Mouse (Mus musculus): ENCODE data around the gene Stk11.

Gene Stk11

DNA sequence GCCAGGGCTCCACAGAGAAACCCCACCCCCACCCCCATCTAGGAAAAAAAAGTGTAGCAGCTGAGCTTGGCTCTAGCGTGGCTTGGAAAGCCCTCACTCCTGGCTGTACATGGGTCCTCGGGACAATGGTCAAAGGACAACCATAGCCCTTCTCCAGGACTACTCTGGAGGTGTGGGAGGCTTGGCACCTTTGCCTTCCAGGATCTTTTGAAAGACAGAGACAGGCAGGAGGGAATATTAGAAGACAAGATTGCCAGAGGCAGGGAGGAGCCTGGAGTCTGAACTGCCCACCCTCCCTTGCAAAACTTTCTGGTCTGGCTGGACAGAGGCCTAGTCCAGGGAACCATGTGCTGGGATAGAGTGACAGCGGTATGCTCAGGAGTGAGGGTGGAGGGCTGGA is 20.9 kb upstream of the Stk11 start:
- DNase-seq (ENCODE audit: low read depth, low spot score): no peak

DNA sequence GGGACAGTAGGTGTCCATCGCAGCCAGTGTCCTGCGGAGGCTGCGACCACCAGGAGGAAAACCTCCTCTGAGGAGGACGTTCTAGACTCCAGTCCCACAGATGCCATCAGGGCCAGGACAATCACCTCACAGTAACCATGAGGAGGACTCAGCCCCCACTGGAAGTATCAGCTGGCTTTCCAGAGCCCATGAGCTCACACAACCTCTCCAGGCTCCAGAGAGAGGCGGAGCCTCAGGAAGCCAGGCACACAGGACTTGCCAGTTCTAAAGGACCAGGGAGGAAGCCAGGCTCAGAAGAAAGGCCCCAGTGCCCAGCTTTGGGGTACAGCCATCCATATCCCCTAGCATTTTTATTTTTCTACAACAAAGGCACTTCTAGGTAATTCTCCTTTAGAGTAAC is 20.1 kb upstream of the Stk11 start:
- no peak for DNase-seq (ENCODE audit: low read depth, low spot score)

DNA sequence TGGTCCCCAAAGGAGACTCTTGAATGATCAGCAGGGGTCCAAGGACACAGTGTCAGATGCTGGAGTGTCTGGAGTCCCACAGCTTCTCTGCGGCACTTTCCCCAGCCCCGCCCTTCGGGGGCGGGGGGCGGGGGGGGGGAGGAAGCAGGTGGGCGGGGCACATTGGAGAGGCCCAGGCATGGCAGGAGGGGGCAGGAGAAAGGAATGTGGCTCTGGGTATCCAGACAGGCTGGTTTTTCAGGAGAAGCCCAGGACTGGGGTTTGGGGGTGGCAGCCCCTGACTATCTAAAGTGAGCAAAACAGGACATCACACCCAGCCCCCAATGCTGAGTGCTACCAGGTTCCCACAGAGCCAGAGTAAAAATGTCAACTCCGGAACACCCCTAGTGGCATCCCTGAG is 18.3 kb upstream of the Stk11 start:
- no peak for DNase-seq (ENCODE audit: low read depth, low spot score)

DNA sequence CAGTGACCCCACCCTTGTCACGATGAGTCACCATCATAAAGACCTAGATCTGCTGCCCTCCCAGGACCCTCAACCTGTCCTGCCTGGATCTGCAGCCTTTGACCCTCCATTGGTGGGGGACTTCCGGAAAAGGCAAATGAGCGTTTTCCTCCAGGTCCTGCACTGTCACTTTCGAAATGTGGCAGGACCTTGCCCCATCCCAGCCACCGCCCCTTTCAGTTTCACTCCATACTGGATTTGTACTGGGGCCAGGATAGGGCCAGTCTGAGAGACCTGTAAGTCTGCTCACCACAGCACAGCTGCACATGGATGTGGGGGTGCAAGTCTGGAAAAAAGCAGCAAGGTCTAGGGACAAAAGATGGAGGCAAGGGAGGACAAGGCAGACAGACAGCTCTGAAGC is 17.0 kb upstream of the Stk11 start:
- DNase-seq (ENCODE audit: low read depth, low spot score): no peak

DNA sequence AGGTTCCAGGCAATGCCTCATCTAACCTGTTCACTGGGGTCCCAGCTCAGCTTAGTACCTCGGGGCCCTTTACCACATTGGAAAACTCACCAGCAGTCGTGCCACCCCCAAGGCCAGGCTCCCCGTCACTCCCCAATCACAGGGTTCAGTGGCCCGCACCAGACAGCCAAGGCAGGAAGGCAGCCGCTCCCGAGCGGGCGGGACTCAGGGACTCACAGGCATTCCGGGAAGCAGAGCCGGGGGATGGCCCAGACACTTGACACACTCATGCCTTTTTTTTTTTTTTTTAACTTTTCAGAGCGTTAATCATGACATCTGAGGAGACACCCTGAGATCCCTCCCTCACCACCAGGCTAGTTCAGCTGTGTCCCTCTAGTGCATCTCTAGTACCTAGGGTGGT is 14.6 kb upstream of the Stk11 start:
- DNase-seq (ENCODE audit: low read depth, low spot score): no peak

DNA sequence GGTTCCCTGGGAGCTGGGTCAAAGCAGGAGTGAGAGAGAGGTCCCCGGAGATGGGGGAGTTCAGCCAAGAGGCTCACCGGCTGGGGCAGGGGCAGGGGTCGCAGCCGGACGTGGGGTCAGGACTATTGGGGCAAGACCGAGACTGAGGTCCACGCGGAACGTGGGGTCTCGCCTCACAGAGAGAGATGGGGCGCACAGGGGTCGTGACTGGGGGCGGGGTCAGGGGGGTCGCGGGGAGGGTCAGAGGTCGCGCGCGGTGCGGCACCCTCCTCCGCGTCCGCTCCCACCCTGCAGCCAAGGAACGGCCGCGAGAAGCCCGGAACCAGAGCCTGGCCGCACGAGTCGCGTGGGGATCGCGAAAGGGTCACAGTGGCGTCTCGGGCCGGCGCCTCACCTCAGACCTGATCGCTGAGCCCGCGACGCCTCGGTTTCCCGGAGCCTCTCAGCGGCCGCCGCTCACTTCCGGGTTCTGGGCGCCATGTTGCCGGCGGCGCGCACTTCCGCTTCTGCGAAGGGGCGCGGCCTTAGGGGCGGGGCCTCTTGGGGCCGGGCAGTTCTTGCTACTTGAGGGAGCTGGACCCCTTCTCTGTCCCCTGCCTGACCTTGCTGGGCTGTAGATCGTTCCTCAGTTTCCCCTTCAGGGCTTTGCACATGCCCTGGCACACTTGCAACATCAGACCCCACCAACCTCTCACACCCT is 13.2 kb upstream of the Stk11 start:
- peak; percentile 65 for DNase-seq (ENCODE audit: low read depth, low spot score)

DNA sequence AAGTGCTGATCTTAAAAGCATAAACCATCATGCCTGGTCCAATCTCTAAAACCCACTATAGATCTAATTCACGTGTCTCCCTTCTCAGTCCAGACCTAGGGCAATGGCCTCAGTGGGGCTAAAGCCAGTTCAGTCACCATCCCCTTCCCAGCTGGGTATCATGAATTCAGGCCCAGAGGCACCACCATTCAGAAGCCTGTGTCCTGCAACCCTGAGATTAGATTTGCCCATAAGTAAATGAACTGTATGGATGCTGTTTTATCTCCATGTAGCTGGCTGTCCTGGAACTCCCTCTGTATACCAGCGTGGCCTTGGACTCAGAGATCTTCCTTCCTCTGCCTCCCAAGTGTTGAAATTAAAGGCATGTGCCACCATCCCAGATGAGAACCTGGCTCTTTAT is 12.6 kb upstream of the Stk11 start:
- DNase-seq (ENCODE audit: low read depth, low spot score): no peak

DNA sequence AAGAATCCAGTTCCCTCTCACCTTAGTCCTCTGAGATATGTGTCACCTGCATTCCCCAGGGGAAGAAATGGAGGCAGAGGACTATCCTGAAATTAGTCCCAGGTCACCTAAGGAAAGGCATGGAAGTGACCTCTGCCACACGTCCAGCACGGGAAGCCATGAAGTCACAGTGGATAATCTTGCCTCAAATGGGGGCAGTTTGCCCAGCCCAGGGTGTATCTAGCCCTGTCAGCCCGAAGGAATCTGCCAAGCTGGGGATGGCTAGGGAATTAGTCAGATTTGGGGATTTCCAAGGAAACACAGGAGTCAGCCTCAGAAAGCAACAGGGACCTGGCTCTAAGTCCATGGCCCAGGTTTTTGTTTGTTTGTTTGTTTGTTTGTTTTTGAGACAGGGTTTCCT is 11.4 kb upstream of the Stk11 start:
- DNase-seq (ENCODE audit: low read depth, low spot score): no peak

DNA sequence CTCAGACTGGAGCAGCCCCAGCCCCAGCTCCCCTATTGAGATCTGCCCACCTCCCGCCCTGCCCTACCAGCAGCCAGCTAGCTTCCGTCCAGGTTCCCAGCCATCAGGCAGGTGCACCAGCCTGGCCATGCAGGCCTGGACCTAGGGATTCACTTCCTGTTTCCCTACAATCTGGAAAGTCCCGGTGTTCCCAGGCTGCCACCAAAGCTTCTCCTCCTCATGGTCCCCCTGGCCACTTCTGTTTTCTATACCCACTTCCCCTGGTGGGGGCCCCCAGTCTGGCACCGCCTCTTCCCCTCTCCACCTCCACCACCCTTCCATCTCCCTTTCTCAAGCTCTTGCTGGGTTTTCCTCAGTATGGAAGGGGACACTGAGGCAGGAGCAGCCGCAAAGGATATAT is 10.1 kb upstream of the Stk11 start, which contains the start of gene Sbno2:
Sbno2 (minus strand) TSS at position 112 of the 400 bp plus-strand sequence.
- no peak for DNase-seq (ENCODE audit: low read depth, low spot score)

DNA sequence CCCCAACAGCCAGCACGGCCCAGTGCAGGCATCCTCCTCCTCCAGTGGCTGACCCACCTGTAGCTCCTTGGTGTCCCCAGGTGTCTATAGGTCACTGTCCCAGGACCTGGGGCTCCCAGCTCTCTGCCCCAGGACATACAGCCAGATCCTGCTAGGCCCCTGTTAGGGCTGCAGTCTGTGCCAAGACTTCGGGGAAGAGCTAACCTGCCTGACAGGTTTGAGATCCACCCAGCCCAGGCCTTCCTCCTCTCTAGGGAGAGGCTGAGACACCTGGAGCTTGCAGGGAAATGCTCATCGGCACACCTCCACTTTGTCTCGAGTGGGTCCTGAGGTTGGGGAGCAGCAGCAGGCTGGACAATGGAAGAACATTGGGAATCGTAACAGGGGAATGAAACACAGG is 9.7 kb upstream of the Stk11 start:
- DNase-seq (ENCODE audit: low read depth, low spot score): no peak

DNA sequence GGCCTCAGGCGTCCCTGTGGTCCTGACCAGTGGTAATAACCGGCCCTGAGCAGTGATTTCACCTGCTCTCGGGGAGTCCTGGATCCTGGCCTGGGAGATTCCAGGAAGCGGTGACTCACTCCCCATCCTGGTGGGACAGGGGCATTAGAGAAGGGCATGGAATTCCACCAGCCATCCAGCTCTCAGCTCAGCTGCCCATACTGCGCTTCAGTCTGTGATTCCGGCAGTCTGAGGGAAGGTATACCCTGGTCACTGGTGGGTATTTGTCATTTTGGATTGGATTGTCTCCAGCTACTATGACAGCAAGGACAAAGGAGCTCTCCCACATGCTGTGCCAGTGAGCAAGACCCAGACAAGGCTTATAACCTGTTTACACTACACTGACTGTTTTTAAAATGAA is 7.9 kb upstream of the Stk11 start:
- DNase-seq (ENCODE audit: low read depth, low spot score): no peak

DNA sequence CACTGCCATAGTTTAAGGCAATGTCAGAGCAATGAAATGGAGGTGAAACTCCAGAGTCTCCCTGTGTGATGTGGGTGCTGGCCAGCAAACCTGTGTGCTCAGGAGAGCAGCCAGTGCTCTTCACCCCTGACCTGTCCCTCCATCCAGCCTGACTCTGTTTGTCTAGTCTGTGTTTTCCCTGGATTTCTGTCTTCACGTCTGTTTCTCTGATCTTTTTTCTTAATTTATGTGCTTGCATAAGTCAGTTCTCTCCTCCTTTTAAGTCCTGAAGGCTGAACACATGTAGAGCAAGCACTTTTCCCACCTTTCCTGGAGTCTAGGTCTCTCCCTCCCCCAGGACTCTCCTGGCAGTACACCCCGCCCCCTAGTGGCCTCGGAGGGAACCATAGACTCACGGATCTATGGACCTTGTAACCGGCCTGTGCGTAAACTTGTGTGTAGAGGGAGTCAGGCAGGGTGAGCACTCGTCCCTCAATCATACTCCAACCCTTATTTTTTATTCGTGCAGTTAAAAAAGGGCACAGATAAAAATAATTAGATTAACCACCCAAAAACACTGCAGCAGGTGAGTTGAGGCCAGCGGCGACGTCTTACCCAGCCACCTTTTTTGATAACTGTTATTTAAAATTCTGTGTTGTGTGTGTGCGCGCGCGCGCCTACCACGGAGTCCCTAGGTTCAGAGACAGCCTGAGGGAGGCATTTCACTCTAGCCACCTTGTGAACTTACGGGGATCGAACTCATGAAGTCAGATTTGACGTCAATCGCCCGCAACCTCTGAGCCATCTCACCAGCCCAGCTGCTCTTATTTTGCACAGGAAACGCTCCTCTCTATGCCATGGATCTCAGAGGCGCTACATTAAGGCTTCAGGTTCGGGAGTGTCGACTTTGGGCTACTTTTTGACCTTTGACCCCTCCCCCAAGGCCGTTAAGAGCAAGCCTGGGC is 990 bp upstream of the Stk11 start:
- peak; percentile 85 for DNase-seq (ENCODE audit: low read depth, low spot score)

DNA sequence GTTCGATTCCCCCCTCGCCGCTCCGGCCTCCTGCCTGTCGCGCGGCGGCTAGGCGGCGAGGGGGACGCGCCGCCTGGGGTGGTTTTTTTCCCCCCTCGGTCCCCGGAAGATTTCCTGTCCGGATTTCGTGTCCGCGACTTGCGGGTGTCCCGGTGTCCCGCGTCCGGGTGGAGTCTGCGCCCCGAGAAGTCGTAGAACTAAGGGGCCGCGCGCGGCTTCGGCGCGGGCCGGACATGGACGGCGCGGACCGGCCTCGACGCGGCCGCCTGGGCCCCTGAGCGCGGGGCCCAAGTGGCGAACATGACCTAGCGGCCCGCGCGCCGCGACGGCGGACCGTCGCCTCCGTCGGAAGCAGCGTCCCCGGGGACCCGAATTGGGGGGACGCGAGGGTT is 337 bp downstream of the Stk11 start:
- no peak for DNase-seq (ENCODE audit: low read depth, low spot score)

DNA sequence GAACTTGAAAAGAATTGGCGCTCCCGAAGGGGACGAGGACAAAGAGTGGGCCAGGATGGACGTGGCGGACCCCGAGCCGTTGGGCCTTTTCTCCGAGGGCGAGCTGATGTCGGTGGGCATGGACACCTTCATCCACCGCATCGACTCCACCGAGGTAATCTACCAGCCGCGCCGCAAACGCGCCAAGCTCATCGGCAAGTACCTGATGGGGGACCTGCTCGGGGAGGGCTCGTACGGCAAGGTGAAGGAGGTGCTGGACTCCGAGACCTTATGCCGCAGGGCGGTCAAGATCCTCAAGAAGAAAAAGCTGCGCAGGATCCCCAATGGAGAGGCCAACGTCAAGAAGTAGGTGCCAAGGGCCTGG is 942 bp downstream of the Stk11 start:
- DNase-seq (ENCODE audit: low read depth, low spot score): no peak

DNA sequence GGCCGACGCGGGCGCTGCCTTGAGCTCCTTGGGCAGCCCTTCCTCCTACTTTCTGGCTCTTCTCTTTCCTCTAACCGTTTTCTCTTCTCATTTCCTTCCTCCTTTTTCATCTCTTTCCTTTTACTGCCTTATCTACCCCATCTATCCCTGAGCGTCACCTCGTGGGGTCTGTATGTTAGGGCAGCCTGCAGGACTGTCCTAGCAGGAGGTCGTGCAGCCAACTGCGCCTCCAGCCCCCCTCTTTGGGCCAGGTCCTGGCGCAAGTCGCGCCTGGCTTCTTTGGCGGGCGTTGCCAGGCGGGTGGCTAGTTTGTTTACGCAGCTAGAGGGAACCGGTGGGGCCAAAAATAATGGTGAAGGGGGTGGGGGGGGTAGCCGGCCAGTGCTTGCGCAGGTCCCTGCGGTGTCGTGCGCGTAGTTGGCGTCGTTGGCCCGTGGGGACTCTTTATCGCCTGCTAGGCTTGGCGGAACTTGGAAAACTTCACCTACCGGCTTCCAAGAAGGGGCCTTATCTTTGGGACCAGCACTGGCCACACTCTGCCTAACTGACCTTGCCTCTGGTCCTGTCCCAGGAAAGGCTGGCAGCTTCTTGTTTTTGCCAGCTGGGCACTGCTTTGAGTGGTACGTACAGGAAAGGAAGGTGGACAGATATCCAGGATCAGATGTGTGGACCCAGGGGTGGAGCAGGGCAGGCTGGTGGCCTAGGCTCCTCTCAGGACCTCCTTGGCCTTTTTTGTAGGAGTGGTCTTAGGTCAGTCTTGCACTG is 1.5 kb downstream of the Stk11 start:
- no peak for DNase-seq (ENCODE audit: low read depth, low spot score)

DNA sequence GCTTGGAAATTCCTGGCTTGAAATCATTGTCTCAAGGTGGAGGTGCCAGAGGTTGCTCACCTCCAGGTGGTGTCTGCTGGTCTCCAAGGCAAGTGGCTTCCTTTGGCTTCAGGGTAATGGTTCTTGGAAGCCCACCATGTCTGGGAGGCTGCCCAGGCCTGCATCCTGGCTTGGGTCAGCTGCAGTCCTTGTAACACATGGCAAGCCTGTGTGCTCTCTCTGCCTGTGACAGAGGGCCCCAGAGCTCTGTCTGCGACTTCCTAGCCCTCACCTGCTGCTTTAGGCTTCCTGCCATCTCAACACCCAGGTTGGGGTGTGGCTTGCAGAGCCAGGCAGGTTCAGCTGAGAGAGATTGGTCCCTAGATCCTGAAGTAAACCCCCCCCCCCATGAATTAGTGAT is 2.1 kb downstream of the Stk11 start:
- DNase-seq (ENCODE audit: low read depth, low spot score): no peak

DNA sequence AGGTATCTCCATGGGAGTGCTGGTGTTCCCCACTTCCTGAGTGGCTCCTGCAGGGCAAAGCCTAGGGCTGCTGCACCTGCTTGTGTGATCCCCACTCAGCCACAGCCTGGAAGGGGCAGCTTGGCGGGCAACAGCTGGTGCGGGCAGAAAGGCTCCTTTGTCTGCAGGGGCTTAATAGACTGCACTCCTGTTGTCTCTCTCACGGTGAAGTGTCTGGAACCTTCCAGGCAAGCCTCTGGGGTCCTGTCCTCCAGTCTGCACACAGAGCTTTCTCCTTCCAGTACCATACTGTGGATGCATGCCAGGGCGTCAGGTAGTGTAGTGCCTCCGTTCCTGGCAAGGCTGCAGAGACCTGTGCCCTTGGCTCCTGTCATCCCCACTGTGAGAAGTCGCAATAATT is 2.9 kb downstream of the Stk11 start:
- no peak for DNase-seq (ENCODE audit: low read depth, low spot score)

DNA sequence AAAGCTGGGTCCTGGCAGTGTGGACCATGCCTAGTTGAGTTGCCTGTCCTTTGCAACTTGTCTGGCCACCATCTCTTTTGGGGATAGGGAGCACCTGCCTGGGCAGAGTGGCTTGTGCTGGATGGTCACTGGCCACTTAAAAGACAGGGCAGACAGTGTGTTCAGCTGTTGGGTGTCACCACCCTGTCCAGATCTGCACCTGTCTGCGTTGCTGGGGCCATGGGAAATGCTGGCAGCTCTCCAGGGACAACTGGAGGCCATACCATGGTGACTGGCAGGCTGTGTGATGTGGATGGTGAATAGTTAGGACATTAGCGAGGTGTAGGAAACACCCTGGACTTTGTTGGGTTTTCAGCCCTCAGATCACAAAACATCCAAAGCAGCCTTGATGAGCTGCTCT is 4.5 kb downstream of the Stk11 start:
- no peak for DNase-seq (ENCODE audit: low read depth, low spot score)

DNA sequence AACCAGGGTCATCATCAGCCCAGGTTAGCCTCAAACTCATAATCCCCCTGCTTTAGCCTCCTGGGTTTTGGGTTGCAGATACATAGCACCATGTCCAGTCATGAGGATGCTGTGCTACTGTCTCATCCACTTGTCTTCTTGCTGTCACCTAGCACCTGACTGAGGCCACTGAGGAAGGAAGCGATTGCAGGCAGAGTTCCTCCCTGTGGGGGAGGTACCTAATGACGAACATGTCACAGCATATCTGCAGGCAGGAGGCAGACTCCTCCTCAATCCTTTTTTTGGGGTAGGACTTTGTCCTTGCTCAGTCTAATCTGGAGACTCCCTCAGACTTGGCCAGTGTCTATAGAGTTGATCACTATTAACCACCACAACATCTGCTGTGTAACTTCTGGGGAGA is 6.0 kb downstream of the Stk11 start:
- no peak for DNase-seq (ENCODE audit: low read depth, low spot score)

DNA sequence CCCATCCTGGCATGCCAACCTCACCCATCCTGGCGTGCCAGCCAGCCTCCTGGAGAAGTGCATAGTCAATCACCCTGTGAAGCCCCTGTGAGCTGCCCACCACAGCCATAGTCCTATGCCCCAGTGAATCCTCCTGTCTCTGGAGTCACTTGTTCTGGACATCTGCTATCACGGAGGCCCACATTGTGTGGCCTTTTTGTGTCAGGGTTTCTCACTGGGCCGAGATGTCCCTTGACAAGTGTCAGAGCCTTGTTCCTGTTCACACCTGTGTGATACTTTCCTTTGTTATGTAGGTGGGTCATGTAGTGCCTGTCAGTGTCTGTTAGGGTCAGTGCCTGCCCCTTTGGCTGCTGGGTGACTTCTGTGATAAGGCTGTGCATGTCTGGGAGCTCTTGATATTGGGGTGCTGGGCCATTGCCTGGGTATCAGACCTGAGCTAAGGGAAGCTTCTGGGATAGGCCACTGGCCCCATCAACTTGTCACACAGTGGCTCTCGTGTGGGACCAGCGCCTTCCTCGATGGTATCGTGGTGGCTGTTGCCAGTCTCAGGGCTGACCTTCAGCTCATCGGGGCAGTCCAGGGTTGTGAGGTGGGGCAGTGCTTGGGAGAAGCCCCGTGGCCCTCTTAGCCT is 8.4 kb downstream of the Stk11 start:
- DNase-seq (ENCODE audit: low read depth, low spot score): no peak

DNA sequence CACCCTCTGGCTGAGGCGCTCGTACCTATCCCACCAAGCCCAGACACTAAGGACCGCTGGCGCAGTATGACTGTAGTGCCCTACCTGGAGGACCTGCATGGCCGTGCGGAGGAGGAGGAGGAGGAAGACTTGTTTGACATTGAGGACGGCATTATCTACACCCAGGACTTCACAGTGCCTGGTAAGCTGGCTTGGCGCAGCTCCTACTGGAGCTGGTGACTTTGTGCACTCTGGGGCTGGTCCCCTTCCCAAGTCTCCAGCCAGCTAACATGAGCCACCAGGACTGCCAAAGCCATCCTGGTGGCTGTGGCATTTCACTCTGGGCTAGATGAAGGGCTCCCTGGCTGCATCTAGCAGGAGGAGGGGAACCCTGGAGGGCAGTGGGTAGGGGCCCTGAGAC is 12.3 kb downstream of the Stk11 start:
- DNase-seq (ENCODE audit: low read depth, low spot score): no peak

DNA sequence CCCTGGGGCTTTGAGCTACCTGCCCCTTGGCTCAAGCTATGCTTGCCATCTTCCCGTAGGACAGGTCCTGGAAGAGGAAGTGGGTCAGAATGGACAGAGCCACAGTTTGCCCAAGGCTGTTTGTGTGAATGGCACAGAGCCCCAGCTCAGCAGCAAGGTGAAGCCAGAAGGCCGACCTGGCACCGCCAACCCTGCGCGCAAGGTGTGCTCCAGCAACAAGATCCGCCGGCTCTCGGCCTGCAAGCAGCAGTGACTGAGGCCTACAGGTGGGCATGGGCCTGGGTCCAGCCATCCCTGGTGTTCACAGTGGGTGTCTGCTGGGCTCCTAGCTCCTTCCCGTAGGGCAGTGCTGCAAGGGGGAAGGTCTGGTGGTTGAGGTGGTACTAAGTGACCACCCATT is 14.2 kb downstream of the Stk11 start:
- no peak for DNase-seq (ENCODE audit: low read depth, low spot score)
